In genomic region chr17:30111556-30111955, GRCm38 (mm10) we compare ENCODE assay signal across 22 mouse cellular contexts.
A peak's percentile ranks its signal among the peaks of the same experiment; 100 is the strongest.
DNase-seq lines count a peak whose midpoint lies in the region; ATAC-seq and TF ChIP-seq lines count a peak whose summit lies in the region.
"Had no signal": no experiment of that assay in that cellular context is flagged by ENCODE, and none has a peak within 500 bp of the region (broad histone marks: within the 10 kb centered on the region; RNA-seq: fewer than 3 reads in every experiment).

No protein-coding gene starts in this region.

- H3K4me2 ChIP-seq in liver, embryonic 12.5 days = no peak overlapping the region
- H3K4me2 ChIP-seq: embryonic facial prominence, embryonic 15.5 days; heart, embryonic 12.5 days; limb, embryonic 13.5 days; liver, embryonic 15.5 days; midbrain, embryonic 13.5 days had no signal

- DNase-seq in cerebellum, adult 11-12 months = peak; percentile 37
- no peak for DNase-seq in cerebellum, postnatal 14 days
- peak; percentile 44 for DNase-seq in liver, adult 2 months (ENCODE audit: extremely low read depth, low read depth, low spot score)
- DNase-seq in cerebellum, adult 18-20 months = peak; percentile 46 to 53
- peak; percentile 33 to 37 for DNase-seq in cerebellum, postnatal 36 days
- no peak for DNase-seq in adrenal gland, adult 8-10 months
- DNase-seq: adrenal gland, postnatal 14 days; heart, postnatal 14 days; kidney, adult 18-20 months; layer of hippocampus, postnatal 36 days; right cerebral cortex, adult 18-20 months; thymus, postnatal 25 days had no signal

- no peak overlapping the region for H3K27ac ChIP-seq in liver, adult 2 months (replicated peaks; ENCODE audit: insufficient read depth, low read depth, low read length)
- H3K27ac ChIP-seq in liver, embryonic 12.5 days = no peak overlapping the region
- H3K27ac ChIP-seq: embryonic facial prominence, embryonic 15.5 days; kidney, postnatal 0 days; limb, embryonic 13.5 days; liver, embryonic 15.5 days; midbrain, embryonic 13.5 days had no signal

- H3K9ac ChIP-seq in liver, adult 2 months (ENCODE audit: low read depth, low read length) = no peak overlapping the region
- no peak overlapping the region for H3K9ac ChIP-seq in liver, embryonic 12.5 days
- H3K9ac ChIP-seq: embryonic facial prominence, embryonic 15.5 days; heart, embryonic 12.5 days; limb, embryonic 13.5 days; liver, embryonic 15.5 days; midbrain, embryonic 13.5 days had no signal

- no peak for ATAC-seq in liver, embryonic 12.5 days
- ATAC-seq: activated CD4-positive, CD25-positive, alpha-beta regulatory T cell, adult 4 months; lung, postnatal 0 days; midbrain, embryonic 13.5 days had no signal

- peaks cover 23% of the 10 kb centered on the region for H3K4me1 ChIP-seq in liver, adult 2 months (ENCODE audit: control insufficient read depth, insufficient read depth, low read length)
- H3K4me1 ChIP-seq in liver, embryonic 12.5 days = peaks cover 19% of the 10 kb centered on the region
- H3K4me1 ChIP-seq: embryonic facial prominence, embryonic 15.5 days had no signal

- no peak overlapping the region for H3K4me3 ChIP-seq in liver, adult 2 months (ENCODE audit: insufficient read depth, low read depth, low read length)
- H3K4me3 ChIP-seq in liver, embryonic 12.5 days = no peak overlapping the region
- H3K4me3 ChIP-seq: embryonic facial prominence, embryonic 15.5 days; heart, embryonic 12.5 days; limb, embryonic 13.5 days; liver, embryonic 15.5 days; midbrain, embryonic 13.5 days had no signal

- H3K79me2 ChIP-seq in liver, adult 2 months (ENCODE audit: control insufficient read depth, insufficient read depth, low read length) = peaks cover 39% of the 10 kb centered on the region

- H3K9me3 ChIP-seq in liver, embryonic 12.5 days (replicated peaks) = no peaks in the 10 kb centered on the region; the same call in 1 of the 2 replicates
- H3K9me3 ChIP-seq: embryonic facial prominence, embryonic 15.5 days; G1E; heart, embryonic 12.5 days; limb, embryonic 13.5 days; liver, embryonic 15.5 days; midbrain, embryonic 13.5 days had no signal

- no peak for TF ChIP-seq POLR2A in liver, adult 2 months (IDR thresholded peaks at IDR 0.05; ENCODE audit: extremely low read depth, insufficient read depth, low read length)

- WGBS in liver, adult 2 months = 56% methylated on average over 5 of the region's 5 CpGs
- 73% methylated on average over 5 of the region's 5 CpGs for WGBS in liver, embryonic 12.5 days (ENCODE audit: insufficient replicate concordance)

- no peaks in the 10 kb centered on the region for H3K27me3 ChIP-seq in liver, adult 2 months (ENCODE audit: control insufficient read depth, insufficient read depth, low read length)
- no peaks in the 10 kb centered on the region for H3K27me3 ChIP-seq in liver, embryonic 12.5 days (replicated peaks)
- H3K27me3 ChIP-seq: embryonic facial prominence, embryonic 15.5 days; heart, embryonic 12.5 days; limb, embryonic 13.5 days; liver, embryonic 15.5 days; midbrain, embryonic 13.5 days had no signal

- no peak for TF ChIP-seq CTCF in liver, adult 2 months (IDR thresholded peaks at IDR 0.05; ENCODE audit: low read depth, low read length)

- no peaks in the 10 kb centered on the region for H3K36me3 ChIP-seq in liver, adult 2 months (ENCODE audit: control insufficient read depth, insufficient read depth, low read length)
- H3K36me3 ChIP-seq in liver, embryonic 12.5 days = peaks cover 11% of the 10 kb centered on the region; the same call in 1 of the 2 replicates
- H3K36me3 ChIP-seq: liver, embryonic 15.5 days had no signal

Comparison
In these comparisons a context has a peak if more than half of its experiments do, and no peak if none do; other contexts are left out.
1. DNase-seq: peak in cerebellum, adult 11-12 months (single experiment), liver, adult 2 months (single experiment), cerebellum, adult 18-20 months (2 of 2) and cerebellum, postnatal 36 days (2 of 2); none in cerebellum, postnatal 14 days (0 of 2) and adrenal gland, adult 8-10 months (single experiment).